In the genomic region with DNA sequence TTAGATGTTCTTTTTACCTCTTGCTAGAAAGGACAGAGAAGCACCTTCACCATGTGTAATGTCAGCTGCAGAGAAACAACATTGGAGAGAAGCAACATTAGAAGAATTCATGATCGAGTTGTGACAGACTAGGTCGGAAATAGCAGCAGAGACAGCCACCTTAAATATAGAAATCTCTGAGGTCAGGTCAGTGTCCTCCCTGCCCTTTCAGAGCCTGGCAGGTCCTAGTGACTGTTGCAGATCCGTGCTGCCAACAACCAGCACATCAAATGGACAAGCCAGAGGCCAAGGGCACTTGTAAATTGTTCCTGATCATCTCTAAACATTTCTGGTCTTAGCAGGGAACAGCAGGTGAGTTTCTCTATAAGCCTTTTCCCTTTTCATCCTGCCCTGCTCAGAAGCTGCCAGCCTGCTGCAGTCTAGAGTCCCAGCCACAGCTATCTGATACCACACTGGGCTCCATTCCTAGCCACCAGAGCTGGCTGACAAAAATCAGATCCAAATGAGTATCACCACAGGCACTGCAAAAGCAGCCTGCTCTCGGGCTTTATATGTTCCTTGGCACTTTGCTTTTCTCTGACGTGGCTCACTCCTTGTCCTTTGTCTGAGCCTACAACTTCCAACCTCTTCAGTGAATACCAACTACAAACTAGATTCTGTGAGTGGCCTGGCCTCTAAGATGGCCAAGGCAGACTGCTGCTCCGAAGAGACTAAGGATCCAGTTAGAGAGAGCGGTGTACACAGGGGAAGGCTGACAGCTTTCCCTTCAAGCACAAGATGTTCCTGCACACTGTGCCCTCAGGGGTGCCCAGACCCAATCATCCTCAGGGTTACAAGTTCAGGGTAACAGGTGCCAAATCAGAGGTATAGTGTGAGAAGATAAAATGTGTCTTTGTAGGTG, we compare ENCODE assay signal across 11 mouse cellular contexts.
DNase-seq lines count a peak whose midpoint lies in the region; ATAC-seq lines count a peak whose summit lies in the region.
"Had no signal": no experiment of that assay in that cellular context is flagged by ENCODE, and none has a peak within 500 bp of the region (broad histone marks: within the 10 kb centered on the region; RNA-seq: fewer than 3 reads in every experiment).

No protein-coding gene starts in this region.

- H3K27me3 ChIP-seq in heart, embryonic 10.5 days (ENCODE audit: insufficient read depth, poor library complexity, severe bottlenecking): no peaks in the 10 kb centered on the region
- H3K27me3 ChIP-seq in embryonic facial prominence, embryonic 10.5 days (replicated peaks; ENCODE audit: low read depth, poor library complexity, severe bottlenecking): no peaks in the 10 kb centered on the region
- H3K27me3 ChIP-seq in midbrain, embryonic 13.5 days: no peaks in the 10 kb centered on the region
- H3K27me3 ChIP-seq: liver, embryonic 15.5 days had no signal

- 57% methylated on average over 7 of the region's 7 CpGs for WGBS in heart, embryonic 10.5 days
- WGBS in embryonic facial prominence, embryonic 10.5 days: 70% methylated on average over 7 of the region's 7 CpGs
- 43% methylated on average over 7 of the region's 7 CpGs for WGBS in midbrain, embryonic 13.5 days

- no peak overlapping the region for H3K9ac ChIP-seq in midbrain, embryonic 13.5 days (replicated peaks)
- H3K9ac ChIP-seq: liver, embryonic 15.5 days had no signal

- H3K9me3 ChIP-seq in heart, embryonic 10.5 days: no peaks in the 10 kb centered on the region
- H3K9me3 ChIP-seq in embryonic facial prominence, embryonic 10.5 days: no peaks in the 10 kb centered on the region
- no peaks in the 10 kb centered on the region for H3K9me3 ChIP-seq in midbrain, embryonic 13.5 days
- H3K9me3 ChIP-seq: liver, embryonic 15.5 days had no signal

- peaks cover 9% of the 10 kb centered on the region; the same call in 1 of the 2 replicates for H3K4me1 ChIP-seq in heart, embryonic 10.5 days
- H3K4me1 ChIP-seq in embryonic facial prominence, embryonic 10.5 days: peaks cover 18% of the 10 kb centered on the region
- H3K4me1 ChIP-seq in midbrain, embryonic 13.5 days (replicated peaks): peaks cover 19% of the 10 kb centered on the region
- H3K4me1 ChIP-seq: liver, embryonic 15.5 days had no signal

- DNase-seq in heart, adult 18-20 months: peak; percentile 32 to 55
- no peak for DNase-seq in heart, embryonic 10.5 days (ENCODE audit: low spot score)
- no peak for DNase-seq in embryonic facial prominence, embryonic 10.5 days (ENCODE audit: low spot score)
- DNase-seq in gastrocnemius, postnatal 25 days: peak; percentile 74
- DNase-seq in kidney, adult 11 months: no peak
- no peak for DNase-seq in cerebellum, adult 8-10 months
- DNase-seq in ovary, adult 18-20 months (ENCODE audit: low spot score): no peak
- DNase-seq: cerebellum, adult 11 months; kidney, postnatal 14 days had no signal

- H3K4me2 ChIP-seq in midbrain, embryonic 13.5 days (replicated peaks): no peak overlapping the region
- H3K4me2 ChIP-seq: liver, embryonic 15.5 days had no signal

- no peak overlapping the region for H3K27ac ChIP-seq in heart, embryonic 10.5 days
- H3K27ac ChIP-seq in embryonic facial prominence, embryonic 10.5 days (replicated peaks): peak overlapping the region; percentile 41; the same call in 1 of the 2 replicates
- no peak overlapping the region for H3K27ac ChIP-seq in midbrain, embryonic 13.5 days
- H3K27ac ChIP-seq: liver, embryonic 15.5 days had no signal

- no peaks in the 10 kb centered on the region for H3K36me3 ChIP-seq in heart, embryonic 10.5 days
- no peaks in the 10 kb centered on the region for H3K36me3 ChIP-seq in embryonic facial prominence, embryonic 10.5 days (replicated peaks)
- no peaks in the 10 kb centered on the region for H3K36me3 ChIP-seq in midbrain, embryonic 13.5 days
- H3K36me3 ChIP-seq: liver, embryonic 15.5 days had no signal

- H3K4me3 ChIP-seq in heart, embryonic 10.5 days: no peak overlapping the region
- no peak overlapping the region for H3K4me3 ChIP-seq in embryonic facial prominence, embryonic 10.5 days
- no peak overlapping the region for H3K4me3 ChIP-seq in midbrain, embryonic 13.5 days (replicated peaks)
- H3K4me3 ChIP-seq: liver, embryonic 15.5 days had no signal

- ATAC-seq in midbrain, embryonic 13.5 days: peak; percentile 30; the same call in 1 of the 2 replicates

Comparison
In these comparisons a context has a peak if more than half of its experiments do, and no peak if none do; other contexts are left out.
1. DNase-seq: peak in heart, adult 18-20 months (2 of 2) and gastrocnemius, postnatal 25 days (single experiment); none in heart, embryonic 10.5 days (single experiment), embryonic facial prominence, embryonic 10.5 days (single experiment), kidney, adult 11 months (single experiment), cerebellum, adult 8-10 months (single experiment) and ovary, adult 18-20 months (single experiment).